Mouse (Mus musculus): ENCODE data around the gene Arid5b.
"Not testable (repeated sequence)": the region's sequence is repeated elsewhere in the genome, so short reads cannot be mapped to it uniquely, and the experiment has no call there.

The Arid5b gene

DNA sequence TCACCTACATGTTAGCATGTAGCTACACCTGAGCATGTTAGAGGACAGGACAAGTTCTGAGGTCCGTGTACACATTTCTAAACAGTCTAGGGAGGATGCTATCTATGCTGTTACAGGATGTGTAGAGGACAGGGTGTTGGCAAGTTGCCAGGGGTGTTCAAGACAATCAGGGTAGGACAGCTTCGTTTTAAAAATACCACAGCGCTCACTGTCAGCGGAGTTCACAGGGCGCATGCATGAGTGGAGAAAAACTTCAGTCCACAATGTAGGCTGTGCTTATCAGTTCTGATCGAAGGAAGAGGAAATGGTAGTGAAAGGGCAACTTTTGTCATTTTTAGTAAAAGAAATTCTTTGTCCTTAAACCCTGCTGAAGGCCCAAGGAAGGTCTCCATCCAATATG lies 159.3 kb downstream of the Arid5b start:
- no peak for DNase-seq (ENCODE audit: low read depth in 1 of 2, low spot score in 2 of 2)

DNA sequence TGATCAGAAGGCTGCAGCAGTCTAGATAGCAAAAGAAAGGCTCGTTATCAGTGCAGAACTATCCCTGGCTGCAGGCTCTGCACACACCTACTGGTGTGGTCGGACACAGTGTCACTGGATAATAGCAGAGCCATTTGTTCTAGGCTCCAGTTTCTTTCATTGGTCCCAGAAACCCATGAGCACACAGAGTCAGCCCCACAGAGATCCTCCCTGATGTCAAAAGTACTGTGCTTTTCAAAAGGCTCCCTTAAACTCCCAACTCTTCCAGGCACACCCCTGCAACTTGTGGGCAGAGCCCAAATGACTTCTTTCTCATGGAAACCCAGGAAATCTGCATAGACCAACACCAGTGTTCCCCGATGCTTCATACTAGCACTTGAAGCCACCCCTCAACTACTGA lies 163.6 kb downstream of the Arid5b start:
- DNase-seq (ENCODE audit: low read depth in 1 of 2, low spot score in 2 of 2) = no peak

DNA sequence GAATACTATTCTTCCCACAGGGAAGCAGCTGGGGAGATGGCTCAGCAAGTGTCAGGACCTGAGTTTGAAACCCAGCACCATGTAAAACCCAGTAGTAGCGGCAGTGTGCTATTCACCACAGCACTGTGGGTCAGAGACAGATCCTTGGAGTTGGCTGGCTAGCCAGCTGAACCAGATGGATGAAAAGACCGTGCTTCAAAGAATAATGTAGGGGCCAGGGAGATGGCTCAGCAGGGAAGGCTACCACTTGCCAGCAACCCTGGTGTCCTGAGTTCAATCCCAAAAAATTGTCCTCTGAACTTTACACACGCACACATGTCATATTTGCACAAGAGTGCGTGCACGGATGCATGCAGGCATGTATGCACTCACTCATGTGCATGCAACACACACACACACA lies 164.9 kb downstream of the Arid5b start:
- no peak for DNase-seq (ENCODE audit: low read depth in 1 of 2, low spot score in 2 of 2)

DNA sequence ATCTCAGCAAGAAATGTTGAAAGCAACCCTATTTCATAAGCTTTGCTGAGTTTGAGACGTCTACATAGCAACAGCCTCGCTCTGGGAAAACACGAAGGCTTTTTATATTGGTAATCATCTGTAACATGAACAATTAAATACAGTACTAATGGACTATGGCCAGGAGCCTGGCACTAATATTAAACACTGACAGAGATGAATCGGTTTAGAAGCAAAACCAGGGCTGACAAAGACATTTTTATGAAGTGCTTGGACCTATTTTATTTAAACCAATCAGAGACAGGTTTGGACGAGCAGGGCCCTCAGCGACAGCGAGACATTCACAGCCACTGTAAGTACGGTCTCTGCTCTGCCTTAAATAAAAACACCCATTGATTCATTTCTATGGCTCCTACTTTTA lies 165.6 kb downstream of the Arid5b start:
- DNase-seq (ENCODE audit: low read depth in 1 of 2, low spot score in 2 of 2) = no peak

DNA sequence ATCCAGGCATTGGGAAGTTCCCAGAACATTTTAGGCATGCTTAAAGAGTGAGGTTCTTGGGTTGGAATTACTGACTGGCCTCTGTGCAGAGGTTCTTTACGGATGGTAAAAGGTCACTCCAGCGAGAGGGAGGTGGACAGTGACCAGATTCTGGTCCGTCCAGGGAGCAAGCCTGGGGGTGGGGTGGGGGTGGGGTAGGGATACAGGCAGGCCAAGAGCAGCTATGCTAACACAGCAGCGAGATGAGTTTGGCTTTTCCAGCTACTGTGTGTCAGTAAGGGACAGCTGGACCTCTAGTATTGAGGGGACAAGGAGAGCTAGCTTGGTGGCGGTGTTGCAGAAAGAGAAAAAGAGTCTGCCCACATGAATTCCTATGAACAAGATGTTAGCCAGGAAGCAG lies 167.9 kb downstream of the Arid5b start:
- no peak for DNase-seq (ENCODE audit: low read depth in 1 of 2, low spot score in 2 of 2)

DNA sequence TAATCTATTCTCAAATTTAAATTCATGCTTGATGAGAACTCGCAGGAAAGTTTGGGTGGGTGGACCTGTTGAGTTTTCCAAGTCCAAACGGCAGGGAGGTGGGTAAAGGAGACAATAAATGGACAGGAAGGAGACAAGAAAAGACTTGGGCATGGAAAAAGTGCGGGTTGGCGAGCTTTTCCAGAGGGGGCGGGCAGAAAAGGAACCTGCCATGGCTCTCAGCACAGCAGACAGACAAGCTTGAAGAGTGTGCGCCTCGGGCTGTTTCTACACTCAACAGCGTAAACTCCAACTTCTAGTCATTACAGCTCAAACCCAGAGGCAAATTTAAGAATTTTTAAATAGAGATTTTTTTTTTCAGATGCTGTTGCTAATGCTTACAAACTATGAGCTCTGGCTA lies 168.4 kb downstream of the Arid5b start:
- DNase-seq (ENCODE audit: low read depth in 1 of 2, low spot score in 2 of 2) = no peak

DNA sequence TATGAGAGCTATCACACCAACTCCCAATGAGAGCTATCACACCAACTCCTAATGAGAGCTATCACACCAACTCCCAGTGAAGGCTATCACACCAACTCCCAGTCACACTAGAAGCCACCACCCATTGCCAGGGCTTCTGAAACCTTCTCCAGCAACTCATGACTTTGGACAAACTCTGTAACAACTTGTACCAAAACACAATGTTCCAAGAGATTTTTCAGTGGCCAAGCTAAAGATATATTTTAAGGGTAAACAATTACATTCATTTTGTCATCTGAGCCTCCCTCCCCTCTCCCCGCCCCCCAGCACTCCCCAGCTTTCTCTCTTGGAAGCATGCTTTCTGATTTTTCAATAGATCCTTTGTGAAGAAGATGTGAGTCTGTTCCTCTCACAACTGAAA lies 168.9 kb downstream of the Arid5b start:
- no peak for DNase-seq (ENCODE audit: low read depth in 1 of 2, low spot score in 2 of 2)

DNA sequence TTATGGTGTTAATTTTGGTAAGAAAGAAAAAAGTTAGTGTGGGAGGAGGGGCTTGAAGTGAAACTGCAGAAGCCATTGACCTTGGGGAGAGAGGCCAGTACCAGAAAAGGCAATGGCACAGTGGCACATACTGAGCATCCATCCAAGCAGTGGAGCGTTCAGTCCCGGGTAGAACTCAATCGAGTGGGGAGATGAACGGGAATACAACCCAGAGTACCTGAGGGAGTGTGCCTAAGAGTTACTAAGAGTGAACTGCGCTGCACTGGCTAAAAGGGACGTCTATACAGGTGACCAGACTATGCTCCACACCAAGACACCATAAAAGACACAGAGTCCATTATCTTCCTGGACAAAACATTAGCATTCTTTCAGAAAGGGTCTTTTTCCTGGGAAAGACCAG lies 170.8 kb downstream of the Arid5b start:
- DNase-seq (ENCODE audit: low read depth in 1 of 2, low spot score in 2 of 2) = no peak

DNA sequence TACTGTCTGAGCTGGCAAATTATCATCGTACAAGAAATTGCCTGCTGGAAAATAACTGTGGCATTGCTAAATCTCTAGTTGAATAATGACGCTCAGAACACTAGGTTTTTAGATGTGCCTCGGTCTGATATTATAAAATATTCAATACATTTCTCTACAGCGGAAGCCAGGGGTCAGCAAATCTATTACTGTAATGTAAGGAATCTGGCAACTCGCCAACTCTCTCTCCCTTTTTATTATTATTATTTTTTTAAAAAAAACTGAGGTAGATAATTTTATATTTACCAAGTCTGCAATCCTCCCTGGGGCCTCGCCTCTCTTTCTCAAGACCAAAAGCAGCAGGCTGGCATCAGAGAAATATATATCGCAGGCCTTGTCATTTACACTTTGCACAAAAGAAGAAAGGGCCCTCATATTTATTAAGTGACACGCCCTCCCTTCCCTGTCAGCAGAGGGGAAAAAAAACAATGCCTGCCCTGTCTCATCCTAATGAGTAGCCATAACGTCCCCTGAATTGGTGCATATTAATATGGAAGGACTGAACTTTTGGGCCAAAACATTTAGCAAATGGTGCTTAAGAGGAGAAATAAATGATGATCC lies 172.1 kb downstream of the Arid5b start:
- no peak for DNase-seq (ENCODE audit: low read depth in 1 of 2, low spot score in 2 of 2)

DNA sequence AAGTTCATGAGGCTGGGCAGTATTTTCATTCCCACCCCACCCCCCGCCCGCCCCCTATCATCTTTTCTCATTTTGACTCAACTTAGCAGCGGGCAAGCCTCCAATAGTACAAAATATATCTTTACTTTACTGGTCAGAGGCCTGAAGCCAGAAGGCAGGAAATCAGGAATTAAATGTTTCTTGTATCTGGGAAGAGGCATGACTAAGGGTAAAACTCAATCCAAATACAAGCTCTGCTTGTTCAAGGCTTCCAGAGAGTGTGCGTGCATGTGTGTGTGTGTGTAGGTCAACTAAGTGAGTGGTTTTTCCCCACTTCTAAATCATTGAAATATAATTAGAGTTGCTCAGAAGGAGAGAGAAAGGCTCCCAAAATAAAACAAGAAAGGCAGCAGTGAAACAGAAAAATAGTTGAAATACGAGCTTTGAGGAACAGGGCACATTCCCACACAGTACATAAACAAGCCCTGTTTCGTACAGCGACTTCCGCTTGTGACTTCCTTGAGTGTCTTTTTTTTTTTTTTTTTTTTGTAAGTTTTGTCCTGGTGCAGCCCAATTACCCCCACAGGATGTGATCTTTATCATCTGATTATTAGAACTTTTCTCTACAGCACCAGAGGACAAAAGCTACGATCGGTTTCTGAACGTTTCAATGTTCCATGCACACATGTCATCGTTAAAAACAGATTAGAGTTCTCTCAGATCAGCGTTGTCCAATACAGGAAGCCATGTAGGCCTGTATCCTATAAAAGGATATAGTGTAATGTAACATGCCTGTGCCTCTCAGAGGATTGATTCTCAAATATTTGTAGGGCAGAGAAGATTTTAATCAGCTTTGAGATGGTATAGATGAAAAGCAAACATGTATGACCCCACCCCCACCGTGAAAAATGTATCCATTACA lies 173.4 kb downstream of the Arid5b start:
- peak; percentile 14 to 17 for DNase-seq (ENCODE audit: low read depth in 1 of 2, low spot score in 2 of 2)

DNA sequence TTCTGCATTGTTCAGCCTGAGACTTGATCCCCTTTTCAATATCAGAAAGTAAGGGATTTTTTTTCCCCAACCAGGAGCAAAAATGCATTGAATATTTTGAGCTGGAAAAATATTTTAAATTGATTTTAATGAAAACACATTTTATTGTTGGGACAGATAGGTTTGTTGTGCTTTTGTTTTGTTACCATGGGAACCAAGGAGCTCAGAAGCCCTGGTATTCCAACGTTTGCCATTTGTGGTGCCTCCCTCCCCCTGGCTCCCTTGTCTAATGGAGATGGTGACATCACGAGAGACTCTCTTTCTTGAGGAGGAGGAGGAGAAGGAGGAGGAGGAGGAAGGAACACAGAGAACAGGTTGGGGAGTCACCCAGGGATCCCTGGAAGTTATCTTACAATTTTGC lies 174.1 kb downstream of the Arid5b start:
- DNase-seq (ENCODE audit: low read depth in 1 of 2, low spot score in 2 of 2) = no peak

DNA sequence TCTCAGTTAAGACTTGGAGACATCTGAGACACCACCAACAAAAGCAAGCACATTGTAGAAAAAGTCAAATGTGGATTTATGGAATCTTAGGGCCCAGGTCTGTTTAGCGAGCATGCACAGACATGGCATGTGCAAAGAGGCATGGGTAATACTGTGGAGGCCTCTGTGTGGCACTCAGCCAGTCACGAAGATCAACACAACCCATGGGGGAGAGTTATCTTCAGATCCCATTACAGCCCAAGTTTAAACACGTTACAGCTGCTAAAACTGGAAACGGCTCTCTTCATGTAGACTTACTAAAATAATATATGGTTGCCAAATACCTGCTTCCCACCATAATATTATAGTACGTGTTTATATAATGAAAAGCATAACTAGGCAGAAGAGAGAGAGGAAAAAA lies 174.6 kb downstream of the Arid5b start:
- no peak for DNase-seq (ENCODE audit: low read depth in 1 of 2, low spot score in 2 of 2)

DNA sequence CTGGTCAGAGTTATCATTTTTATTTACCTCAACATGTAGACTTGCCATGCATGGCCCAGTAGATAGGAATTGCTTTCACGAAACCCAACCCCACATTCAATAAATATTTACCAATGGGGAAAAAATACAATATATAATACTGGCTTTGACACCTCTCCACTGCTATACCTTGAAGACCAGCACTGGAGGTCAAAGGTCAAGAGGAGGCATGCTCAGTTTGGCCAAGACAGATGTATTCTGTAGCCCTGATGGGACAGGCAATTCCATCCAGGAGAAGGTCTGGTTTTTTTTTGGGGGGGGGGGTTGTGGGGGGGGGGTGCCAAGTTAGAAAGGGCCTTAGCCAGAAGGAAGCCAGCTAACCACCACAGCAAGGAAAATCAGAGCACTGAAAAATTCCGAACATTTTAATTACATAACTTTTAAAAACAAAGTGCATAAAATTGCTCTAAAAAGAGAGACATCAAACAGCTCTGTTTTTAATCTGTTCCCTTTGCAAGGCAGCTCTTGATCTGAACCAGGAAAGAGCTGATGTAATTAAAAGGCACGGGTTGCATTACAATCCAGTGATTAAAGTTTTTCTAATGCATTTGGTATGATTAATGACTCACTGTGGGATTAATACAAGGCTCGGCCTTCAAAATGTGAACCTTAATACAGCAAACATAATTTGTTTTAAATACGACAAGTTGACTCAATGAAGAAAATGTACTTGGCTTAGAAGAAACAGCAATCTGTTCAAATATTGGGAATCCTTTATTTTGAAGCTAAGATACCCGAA lies 175.3 kb downstream of the Arid5b start:
- no peak for DNase-seq (ENCODE audit: low read depth in 1 of 2, low spot score in 2 of 2)

DNA sequence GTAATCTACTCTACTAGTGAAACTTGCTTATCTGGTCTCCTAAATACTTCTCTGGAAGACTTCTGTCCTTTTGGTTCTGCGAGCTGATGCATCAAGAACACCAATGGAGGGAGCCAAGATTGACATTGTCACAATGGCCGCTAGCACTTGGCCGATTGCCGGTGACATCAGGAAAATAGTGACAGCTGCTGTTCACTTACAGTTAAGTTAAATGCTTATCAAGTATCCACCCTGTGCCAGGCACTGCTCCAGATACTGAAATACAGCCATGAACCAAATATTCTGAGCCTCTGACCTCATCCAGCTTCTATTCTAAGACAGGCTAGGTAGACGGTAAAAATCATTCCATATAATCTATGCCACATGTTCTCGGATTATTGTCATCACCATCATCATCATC lies 176.0 kb downstream of the Arid5b start:
- no peak for DNase-seq (ENCODE audit: low read depth in 1 of 2, low spot score in 2 of 2)

DNA sequence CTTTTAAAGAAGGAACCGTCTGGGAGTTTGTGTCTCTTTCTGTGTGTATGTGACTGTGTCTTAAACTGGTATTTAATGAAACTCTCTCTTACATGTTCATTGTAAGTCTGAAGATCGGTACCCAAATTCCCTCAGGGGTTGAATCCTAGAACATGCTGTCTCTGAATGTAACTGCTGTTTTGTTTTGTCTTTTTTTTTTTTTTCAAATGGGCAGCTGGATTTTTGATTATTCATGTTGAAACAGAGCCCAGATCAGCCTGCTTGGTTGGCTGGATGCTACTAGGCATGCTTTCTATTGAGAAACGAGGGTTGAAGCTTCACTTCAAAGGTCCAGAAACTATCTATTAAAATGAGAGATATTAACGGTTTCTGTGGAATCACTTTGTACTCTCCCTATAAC lies 177.3 kb downstream of the Arid5b start:
- DNase-seq (ENCODE audit: low read depth in 1 of 2, low spot score in 2 of 2) = no peak

DNA sequence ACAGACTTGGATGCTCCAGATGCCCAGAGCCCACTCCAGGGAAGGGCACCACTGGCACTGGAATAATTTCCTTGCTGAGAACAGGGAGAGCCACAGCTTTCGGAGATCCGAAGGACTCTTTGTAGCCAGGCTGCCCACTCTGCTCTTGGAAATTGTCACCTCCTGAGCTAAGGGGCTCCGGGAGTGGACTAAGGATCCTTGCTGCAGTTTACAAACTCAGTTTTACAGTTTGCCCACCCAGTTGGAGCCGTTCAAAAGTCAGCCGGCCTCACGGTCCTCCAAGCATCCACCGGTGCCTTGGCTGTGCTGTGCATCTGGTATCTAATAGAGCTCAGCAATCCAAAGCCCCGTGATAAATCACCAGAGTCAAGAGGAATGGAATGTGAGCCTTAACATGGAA lies 178.0 kb downstream of the Arid5b start:
- no peak for DNase-seq (ENCODE audit: low read depth in 1 of 2, low spot score in 2 of 2)

DNA sequence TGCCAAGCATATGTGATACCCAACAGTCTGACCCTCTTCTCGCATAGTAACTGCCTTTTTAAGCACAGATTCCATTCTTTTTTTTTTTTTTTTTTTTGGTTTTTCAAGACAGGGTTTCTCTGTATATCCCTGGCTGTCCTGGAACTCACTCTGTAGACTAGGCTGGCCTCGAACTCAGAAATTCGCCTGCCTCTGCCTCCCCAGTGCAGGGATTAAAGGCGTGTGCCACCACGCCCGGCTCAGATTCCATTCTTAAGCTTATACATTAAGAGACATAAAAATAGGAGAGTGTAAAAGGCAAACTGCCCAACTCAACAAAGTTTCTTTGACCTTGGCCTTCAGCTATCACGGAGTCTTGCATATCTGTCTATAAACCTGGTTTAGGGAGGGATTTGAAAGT lies 178.7 kb downstream of the Arid5b start:
- DNase-seq (ENCODE audit: low read depth in 1 of 2, low spot score in 2 of 2) = not testable (repeated sequence)

DNA sequence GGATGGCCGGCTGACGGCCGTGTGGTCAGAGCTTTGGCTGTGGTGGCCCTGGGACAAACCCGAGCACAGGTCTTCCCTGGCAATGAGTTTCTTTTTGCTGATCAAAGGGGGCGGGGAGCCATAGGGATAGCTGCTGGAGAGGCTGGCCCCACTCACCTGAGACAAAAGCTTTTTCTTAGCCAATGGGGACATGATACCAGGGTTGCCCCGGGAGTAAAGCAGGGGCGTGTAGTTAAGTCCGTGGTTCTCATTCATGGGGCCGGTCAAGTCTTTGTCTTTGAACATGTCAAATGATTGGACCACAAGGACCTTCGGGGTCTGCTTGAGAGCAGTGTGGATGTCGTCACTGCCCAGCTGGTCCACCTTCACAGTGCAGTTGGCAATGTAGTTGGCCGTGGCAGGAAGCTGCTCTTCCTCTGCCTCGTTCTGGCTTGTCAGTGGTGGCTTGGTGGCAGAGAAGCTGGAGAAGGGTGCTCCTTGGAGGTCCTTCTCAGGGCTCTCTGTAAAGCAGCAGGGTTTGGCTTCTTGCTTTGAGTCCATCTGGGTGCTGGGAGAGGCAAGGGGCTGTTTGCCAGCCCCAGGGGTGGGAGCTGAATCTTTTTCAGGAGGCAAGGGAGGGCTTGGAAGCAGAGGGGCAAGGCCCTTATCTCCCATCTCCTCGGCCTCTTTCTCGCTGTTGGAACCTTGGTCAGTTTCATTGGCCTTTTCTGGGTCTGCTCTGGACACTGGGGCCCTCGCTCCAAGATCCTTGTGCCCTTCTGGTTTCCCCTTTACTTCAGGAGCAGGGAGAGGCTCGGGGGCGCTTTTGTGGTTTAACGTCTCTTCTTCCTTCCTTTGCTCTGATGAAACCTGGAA lies 180.5 kb downstream of the Arid5b start:
- DNase-seq (ENCODE audit: low read depth in 1 of 2, low spot score in 2 of 2) = no peak

DNA sequence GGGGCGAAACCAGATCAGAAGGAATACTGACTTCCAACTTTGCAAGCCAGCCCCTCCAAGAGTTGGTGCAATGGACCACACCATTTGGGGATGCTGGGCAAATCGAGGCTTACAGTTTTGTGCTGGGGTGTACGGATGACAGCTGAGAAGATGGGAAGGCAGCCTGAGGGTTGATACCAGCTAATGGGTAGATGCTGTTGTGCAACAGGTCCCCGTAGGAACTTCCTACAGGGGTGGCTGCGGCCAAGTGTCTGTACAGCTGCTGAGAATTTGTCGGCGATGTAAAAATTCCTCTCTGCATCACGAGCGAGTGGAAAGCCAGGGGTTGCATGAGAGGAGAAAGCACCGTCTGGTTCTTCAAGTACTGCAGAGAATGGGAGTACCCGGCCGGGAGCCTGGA lies 182.1 kb downstream of the Arid5b start:
- DNase-seq (ENCODE audit: low read depth in 1 of 2, low spot score in 2 of 2) = no peak

DNA sequence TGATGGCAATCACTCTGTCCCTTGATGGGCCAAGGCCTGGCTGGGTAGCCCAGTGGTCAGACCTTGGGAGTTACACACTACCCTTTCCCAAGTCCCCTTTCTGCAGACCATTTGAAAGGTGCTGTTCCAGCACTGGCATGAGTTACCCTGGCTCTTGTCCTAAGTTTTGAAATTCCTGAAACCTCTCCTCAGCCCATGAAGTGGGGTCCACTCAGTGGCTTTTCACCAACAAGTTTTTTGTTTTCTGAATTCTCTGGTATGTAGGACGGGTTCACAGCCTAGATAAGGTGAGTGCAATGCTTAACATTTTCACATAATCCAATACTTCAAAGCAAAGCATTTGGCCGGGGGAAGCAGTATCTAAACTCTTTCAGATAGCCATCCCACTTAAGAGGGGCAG lies 183.4 kb downstream of the Arid5b start:
- no peak for DNase-seq (ENCODE audit: low read depth in 1 of 2, low spot score in 2 of 2)

DNA sequence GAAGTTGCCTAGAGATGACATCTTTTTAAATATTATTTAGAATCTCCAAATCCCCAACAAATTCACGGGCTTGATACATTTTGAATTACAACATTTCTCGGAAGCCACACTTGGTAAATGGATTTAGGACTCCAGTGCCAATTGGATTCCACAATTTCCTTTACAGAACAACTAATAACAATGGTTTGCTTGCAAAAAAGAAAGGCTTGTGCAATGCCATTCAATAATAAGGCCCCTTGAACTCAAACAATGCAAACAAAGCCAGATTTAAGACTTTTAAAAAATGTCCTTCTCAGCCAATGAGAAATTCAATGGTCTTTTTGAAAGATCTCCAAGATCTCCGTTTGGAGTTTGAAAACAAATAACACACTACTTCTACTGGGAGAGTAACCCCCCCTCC lies 185.0 kb downstream of the Arid5b start:
- no peak for DNase-seq (ENCODE audit: low read depth in 1 of 2, low spot score in 2 of 2)
